Mouse (Mus musculus): Measurements from ENCODE around the gene Pam16. TPM values are rescaled to one million over a fixed set of nuclear protein-coding genes. Genes with fewer than 3 reads are reported as not detected.
A peak's percentile ranks its signal among the peaks of the same experiment; 100 is the strongest.

Gene Pam16
- polyA plus RNA-seq, 1 experiment from 2014 or later: 117 TPM

GRCm38 (mm10) chr16:4602766-4603452, 21.9 kb downstream of the Pam16 start:
- H3K4me2 ChIP-seq (replicated peaks; ENCODE audit: low read depth, low read length): no peak overlapping the region
- H3K9ac ChIP-seq (ENCODE audit: low read depth, low read length): no peak overlapping the region
- 41% methylated on average over 7 of the region's 7 CpGs for WGBS
- ATAC-seq (ENCODE audit: low FRiP score): no peak
- H3K36me3 ChIP-seq (ENCODE audit: control insufficient read depth, insufficient read depth, low read length): no peaks in the 10 kb centered on the region
- no peaks in the 10 kb centered on the region for H3K27me3 ChIP-seq (ENCODE audit: control insufficient read depth, insufficient read depth, low read length)
- peak overlapping the region; percentile 56; the same call in 1 of the 2 replicates for H3K27ac ChIP-seq (ENCODE audit: low read depth, low read length)
- DNase-seq (ENCODE audit: low spot score): no peak
- H3K4me1 ChIP-seq (replicated peaks; ENCODE audit: control insufficient read depth, insufficient read depth, low read length): peaks cover 55% of the 10 kb centered on the region
- H3K9me3 ChIP-seq (ENCODE audit: control insufficient read depth, low read length): no peaks in the 10 kb centered on the region
- H3K4me3 ChIP-seq (ENCODE audit: low read depth, low read length): no peak overlapping the region

DNA sequence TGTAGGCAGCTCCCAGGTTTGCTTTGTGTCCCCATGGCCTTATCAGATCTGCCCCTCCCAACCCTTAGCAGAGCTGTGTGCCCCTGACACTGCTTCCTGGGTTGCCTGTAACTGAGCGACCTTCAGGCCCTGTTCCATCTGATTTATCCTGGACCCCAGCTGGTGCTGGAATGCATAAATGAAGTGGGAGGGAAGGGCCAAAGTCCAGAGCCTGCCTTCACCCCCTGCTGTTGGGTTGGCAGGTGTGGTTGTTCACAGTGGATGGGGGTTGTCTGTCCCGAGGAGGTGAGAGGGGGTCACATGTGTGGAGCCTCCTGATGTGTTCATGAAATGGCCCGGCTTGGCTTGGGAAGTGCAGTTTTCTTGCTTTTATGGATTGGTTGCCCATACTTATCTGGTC, 22.6 kb downstream of the Pam16 start:
- no peaks in the 10 kb centered on the region for H3K36me3 ChIP-seq (ENCODE audit: control insufficient read depth, insufficient read depth, low read length)
- 14% methylated on average over 3 of the region's 3 CpGs for WGBS
- H3K4me1 ChIP-seq (replicated peaks; ENCODE audit: control insufficient read depth, insufficient read depth, low read length): peaks cover 56% of the 10 kb centered on the region
- no peak overlapping the region for H3K9ac ChIP-seq (ENCODE audit: low read depth, low read length)
- peak overlapping the region; percentile 56 for H3K27ac ChIP-seq (ENCODE audit: low read depth, low read length)
- H3K4me2 ChIP-seq (replicated peaks; ENCODE audit: low read depth, low read length): no peak overlapping the region
- H3K27me3 ChIP-seq (ENCODE audit: control insufficient read depth, insufficient read depth, low read length): no peaks in the 10 kb centered on the region
- DNase-seq (ENCODE audit: low spot score) (no peak), ATAC-seq (ENCODE audit: low FRiP score) (no peak)
- no peak overlapping the region for H3K4me3 ChIP-seq (ENCODE audit: low read depth, low read length)
- H3K9me3 ChIP-seq (ENCODE audit: control insufficient read depth, low read length): no peaks in the 10 kb centered on the region

DNA sequence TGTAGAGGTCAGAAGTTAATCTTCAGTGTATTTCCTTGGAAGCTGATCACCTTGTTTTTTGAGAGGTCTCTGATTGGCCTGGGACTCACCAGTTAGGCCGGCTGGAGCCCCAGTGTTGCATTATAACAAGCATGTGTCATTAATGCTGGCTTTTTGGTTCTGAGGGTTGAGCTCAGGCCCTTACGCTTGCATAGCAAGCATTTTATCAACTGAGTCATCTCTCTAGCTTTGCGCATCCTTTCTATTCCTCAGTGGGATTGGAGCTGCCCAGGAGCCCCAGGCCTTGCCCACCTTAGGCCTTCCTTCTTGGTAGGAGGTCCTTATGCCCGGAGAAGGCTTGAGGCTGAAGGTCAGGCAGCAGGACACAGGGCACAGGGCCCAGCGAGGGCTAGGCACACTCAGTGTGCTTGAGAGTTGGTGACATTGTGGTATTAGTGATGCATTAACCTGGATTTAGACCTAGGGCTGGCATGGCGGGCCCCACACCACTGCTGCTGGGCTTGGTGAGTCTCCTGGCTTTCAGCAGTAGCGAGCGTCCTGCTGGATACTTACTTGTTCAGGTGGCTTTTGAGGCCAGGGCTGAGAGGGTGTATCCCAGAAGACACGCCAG, 24.0 kb downstream of the Pam16 start:
- no peak overlapping the region for H3K27ac ChIP-seq (ENCODE audit: low read depth, low read length)

GRCm38 (mm10) chr16:4599616-4600015, 25.2 kb downstream of the Pam16 start:
- Histone ChIP-seq H3K4me1 (replicated peaks; ENCODE audit: control insufficient read depth, insufficient read depth, low read length) (peaks cover 57% of the 10 kb centered on the region), H3K4me3 (ENCODE audit: low read depth, low read length) (no peak overlapping the region), H3K36me3 (ENCODE audit: control insufficient read depth, insufficient read depth, low read length) (no peaks in the 10 kb centered on the region), H3K27ac (ENCODE audit: low read depth, low read length) (peak overlapping the region; percentile 60; the same call in 1 of the 2 replicates), H3K27me3 (ENCODE audit: control insufficient read depth, insufficient read depth, low read length) (no peaks in the 10 kb centered on the region), H3K9ac (ENCODE audit: low read depth, low read length) (no peak overlapping the region), H3K4me2 (replicated peaks; ENCODE audit: low read depth, low read length) (no peak overlapping the region), H3K9me3 (ENCODE audit: control insufficient read depth, low read length) (no peaks in the 10 kb centered on the region)
- WGBS: 85% methylated on average over 3 of the region's 3 CpGs
- DNase-seq (ENCODE audit: low spot score) (no peak), ATAC-seq (ENCODE audit: low FRiP score) (no peak)

More for the DNA sequence above, 24.0 kb downstream of the Pam16 start:
- no peaks in the 10 kb centered on the region for H3K36me3 ChIP-seq (ENCODE audit: control insufficient read depth, insufficient read depth, low read length)
- no peak overlapping the region for H3K9ac ChIP-seq (ENCODE audit: low read depth, low read length)
- H3K27me3 ChIP-seq (ENCODE audit: control insufficient read depth, insufficient read depth, low read length): no peaks in the 10 kb centered on the region
- WGBS: 83% methylated on average over 9 of the region's 9 CpGs
- no peak overlapping the region for H3K4me3 ChIP-seq (ENCODE audit: low read depth, low read length)
- ATAC-seq (ENCODE audit: low FRiP score) (no peak), DNase-seq (ENCODE audit: low spot score) (no peak)
- H3K9me3 ChIP-seq (ENCODE audit: control insufficient read depth, low read length): no peaks in the 10 kb centered on the region
- peaks cover 61% of the 10 kb centered on the region for H3K4me1 ChIP-seq (replicated peaks; ENCODE audit: control insufficient read depth, insufficient read depth, low read length)
- no peak overlapping the region for H3K4me2 ChIP-seq (replicated peaks; ENCODE audit: low read depth, low read length)

- H3K4me1 ChIP-seq (replicated peaks; ENCODE audit: control insufficient read depth, insufficient read depth, low read length): peaks cover 51% of the 10 kb centered on the region
- H3K27ac ChIP-seq (ENCODE audit: low read depth, low read length): peak overlapping the region; percentile 60
- H3K4me2 ChIP-seq (replicated peaks; ENCODE audit: low read depth, low read length): peak overlapping the region; percentile 12; the same call in 1 of the 2 replicates
- ATAC-seq (ENCODE audit: low FRiP score): no peak
- WGBS: 23% methylated on average over 6 of the region's 6 CpGs
- no peaks in the 10 kb centered on the region for H3K27me3 ChIP-seq (ENCODE audit: control insufficient read depth, insufficient read depth, low read length)
- peak; percentile 57 for DNase-seq (ENCODE audit: low spot score)
- H3K9me3 ChIP-seq (ENCODE audit: control insufficient read depth, low read length): no peaks in the 10 kb centered on the region
- no peaks in the 10 kb centered on the region for H3K36me3 ChIP-seq (ENCODE audit: control insufficient read depth, insufficient read depth, low read length)
- 0 out of 2 replicates have a peak overlapping the region, but pooled peaks have one; percentile 27 for H3K9ac ChIP-seq (ENCODE audit: low read depth, low read length)
- no peak overlapping the region for H3K4me3 ChIP-seq (ENCODE audit: low read depth, low read length)
These were observed 25.8 kb downstream of the Pam16 start for GRCm38 (mm10) chr16:4598891-4599543.

GRCm38 (mm10) chr16:4598041-4598440, 26.7 kb downstream of the Pam16 start:
- H3K36me3 ChIP-seq (ENCODE audit: control insufficient read depth, insufficient read depth, low read length): no peaks in the 10 kb centered on the region
- H3K9ac ChIP-seq (ENCODE audit: low read depth, low read length): peak overlapping the region; percentile 34; the same call in 1 of the 2 replicates
- peak overlapping the region; percentile 28 for H3K4me2 ChIP-seq (replicated peaks; ENCODE audit: low read depth, low read length)
- no peaks in the 10 kb centered on the region for H3K27me3 ChIP-seq (ENCODE audit: control insufficient read depth, insufficient read depth, low read length)
- ATAC-seq (ENCODE audit: low FRiP score) (no peak), DNase-seq (ENCODE audit: low spot score) (no peak)
- peak overlapping the region; percentile 2; the same call in 1 of the 2 replicates for H3K4me3 ChIP-seq (ENCODE audit: low read depth, low read length)
- WGBS: 64% methylated on average over 5 of the region's 5 CpGs
- H3K4me1 ChIP-seq (replicated peaks; ENCODE audit: control insufficient read depth, insufficient read depth, low read length): peaks cover 54% of the 10 kb centered on the region
- H3K27ac ChIP-seq (ENCODE audit: low read depth, low read length): peak overlapping the region; percentile 60
- H3K9me3 ChIP-seq (ENCODE audit: control insufficient read depth, low read length): no peaks in the 10 kb centered on the region

DNA sequence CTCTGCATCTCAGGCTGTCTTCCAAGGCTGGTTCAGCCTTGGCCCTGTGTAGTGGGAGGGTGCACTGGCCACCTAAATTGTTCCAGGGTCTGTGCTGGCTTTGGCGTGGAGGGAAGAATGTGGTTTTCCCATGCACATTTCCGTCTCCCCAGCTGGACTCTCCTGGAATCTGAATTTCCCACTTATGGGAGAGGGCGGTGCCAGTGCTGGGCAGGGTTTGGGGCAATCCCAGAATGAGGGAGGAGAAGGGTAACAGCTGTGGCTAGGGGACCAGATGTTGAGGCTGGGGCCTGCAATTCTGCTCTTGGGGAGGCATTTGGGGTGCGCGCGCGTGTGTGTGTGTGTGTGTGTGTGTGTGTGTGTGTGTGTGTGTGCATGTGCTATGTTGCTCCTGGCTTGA, 27.5 kb downstream of the Pam16 start:
- Histone ChIP-seq H3K4me3 (ENCODE audit: low read depth, low read length) (peak overlapping the region; percentile 89; the same call in 1 of the 2 replicates), H3K27me3 (ENCODE audit: control insufficient read depth, insufficient read depth, low read length) (no peaks in the 10 kb centered on the region), H3K4me2 (replicated peaks; ENCODE audit: low read depth, low read length) (peak overlapping the region; percentile 96), H3K4me1 (replicated peaks; ENCODE audit: control insufficient read depth, insufficient read depth, low read length) (peaks cover 50% of the 10 kb centered on the region), H3K9me3 (ENCODE audit: control insufficient read depth, low read length) (no peaks in the 10 kb centered on the region), H3K36me3 (ENCODE audit: control insufficient read depth, insufficient read depth, low read length) (no peaks in the 10 kb centered on the region), H3K9ac (ENCODE audit: low read depth, low read length) (no peak overlapping the region), H3K27ac (ENCODE audit: low read depth, low read length) (peak overlapping the region; percentile 98; the same call in 1 of the 2 replicates)
- no peak for DNase-seq (ENCODE audit: low spot score)
- 60% methylated on average over 7 of the region's 7 CpGs for WGBS
- ATAC-seq (ENCODE audit: low FRiP score): no peak

DNA sequence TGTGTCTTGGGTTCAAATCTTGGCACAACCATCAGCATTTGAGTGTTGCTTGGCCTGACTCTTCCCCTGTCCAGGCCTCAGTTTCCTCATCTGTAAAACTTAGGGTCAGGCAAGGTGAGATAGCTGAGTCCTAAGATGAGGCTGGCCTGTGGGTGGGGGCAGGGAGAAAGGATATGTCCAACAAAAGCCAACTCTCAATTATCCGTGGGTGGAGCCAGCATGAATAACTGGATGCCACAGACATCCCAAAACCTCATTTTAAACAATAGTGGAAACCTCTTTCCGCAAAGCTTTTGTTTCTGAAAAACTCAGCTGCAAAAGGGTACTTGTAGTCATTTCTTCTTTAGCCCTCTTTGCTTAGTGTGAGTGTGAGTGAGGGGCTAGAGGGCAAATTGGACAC, 28.0 kb downstream of the Pam16 start:
- H3K4me3 ChIP-seq (ENCODE audit: low read depth, low read length): peak overlapping the region; percentile 89
- no peak for DNase-seq (ENCODE audit: low spot score)
- 32% methylated on average over 2 of the region's 2 CpGs for WGBS
- H3K4me2 ChIP-seq (replicated peaks; ENCODE audit: low read depth, low read length): peak overlapping the region; percentile 96
- H3K36me3 ChIP-seq (ENCODE audit: control insufficient read depth, insufficient read depth, low read length): no peaks in the 10 kb centered on the region
- no peaks in the 10 kb centered on the region for H3K9me3 ChIP-seq (ENCODE audit: control insufficient read depth, low read length)
- H3K9ac ChIP-seq (ENCODE audit: low read depth, low read length): no peak overlapping the region
- peak overlapping the region; percentile 98 for H3K27ac ChIP-seq (ENCODE audit: low read depth, low read length)
- no peaks in the 10 kb centered on the region for H3K27me3 ChIP-seq (ENCODE audit: control insufficient read depth, insufficient read depth, low read length)
- no peak for ATAC-seq (ENCODE audit: low FRiP score)
- H3K4me1 ChIP-seq (replicated peaks; ENCODE audit: control insufficient read depth, insufficient read depth, low read length): peaks cover 46% of the 10 kb centered on the region

Data from hindbrain, embryonic 11.5 days (tissue).